Mouse (Mus musculus): ENCODE measurements around the gene Ctsh.
"Not testable (repeated sequence)": the region's sequence is repeated elsewhere in the genome, so short reads cannot be mapped to it uniquely, and the experiment has no call there.

DNA sequence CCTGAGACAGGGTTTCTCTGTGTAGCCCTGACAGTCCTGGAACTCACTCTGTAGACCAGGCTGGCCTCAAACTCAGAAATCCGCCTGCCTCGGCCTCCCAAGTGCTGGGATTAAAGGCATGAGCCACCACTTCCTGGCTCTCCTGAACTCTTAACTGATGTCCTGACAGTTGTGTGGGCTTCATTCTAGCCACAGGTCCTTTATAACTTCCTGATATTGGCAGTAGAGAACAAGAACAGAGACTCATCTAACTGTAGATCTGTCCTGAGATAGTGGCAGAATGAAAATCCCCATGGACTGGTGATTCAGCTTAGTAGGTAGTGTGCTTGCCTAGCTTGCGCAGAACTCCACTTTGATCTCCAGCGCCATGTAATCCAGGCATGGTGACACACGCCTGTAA, 7.0 kb downstream of the Ctsh start:
- TF ChIP-seq CTCF (IDR thresholded peaks at IDR 0.05; ENCODE audit: control insufficient read depth, insufficient read depth, low read length); POLR2A (IDR thresholded peaks at IDR 0.05; ENCODE audit: borderline replicate concordance, control insufficient read depth, low read depth, low read length): not testable (repeated sequence)
